Mouse (Mus musculus) E14TG2a.4 (cell line): ENCODE results near the gene Kcnn4.

ENCODE experiments used
- CTCF ChIP-seq: conservative IDR thresholded peaks from 2 replicates; pipeline ENCODE4 v1.5.1; 2014; ENCODE audit warnings: low read length
- NANOG ChIP-seq: IDR thresholded peaks from 2 replicates; pipeline ENCODE4 v1.6.1; 2014; ENCODE audit warnings: borderline replicate concordance, low read length, mixed read lengths
- POU5F1 ChIP-seq: IDR thresholded peaks from 2 replicates; pipeline ENCODE4 v1.6.1; 2014; ENCODE audit warnings: low read length, borderline replicate concordance

DNA sequence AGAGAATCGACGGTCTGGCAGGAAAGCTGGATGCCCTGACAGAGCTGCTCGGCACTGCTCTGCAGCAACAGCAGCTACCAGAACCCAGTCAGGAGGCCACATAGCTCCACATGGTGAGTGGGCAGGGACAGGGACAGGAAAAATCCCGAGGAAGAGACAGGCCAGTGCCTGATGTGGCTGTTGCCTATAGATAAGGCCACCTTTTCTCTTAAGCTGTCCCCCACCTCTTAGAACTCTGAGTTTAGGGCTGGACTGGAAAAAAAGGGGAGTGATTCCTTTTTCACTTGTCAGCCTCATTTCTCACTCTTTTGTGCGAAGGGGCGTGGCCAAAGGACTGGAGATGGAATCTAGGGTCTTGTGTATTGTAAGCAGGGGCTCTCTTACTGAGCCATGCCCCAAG is 14.0 kb downstream of the Kcnn4 start:
- no peak for TF ChIP-seq CTCF
- TF ChIP-seq POU5F1, result no peak
- TF ChIP-seq NANOG, result no peak
